ENCODE assay signal across 8 mouse cellular contexts in the genomic region with DNA sequence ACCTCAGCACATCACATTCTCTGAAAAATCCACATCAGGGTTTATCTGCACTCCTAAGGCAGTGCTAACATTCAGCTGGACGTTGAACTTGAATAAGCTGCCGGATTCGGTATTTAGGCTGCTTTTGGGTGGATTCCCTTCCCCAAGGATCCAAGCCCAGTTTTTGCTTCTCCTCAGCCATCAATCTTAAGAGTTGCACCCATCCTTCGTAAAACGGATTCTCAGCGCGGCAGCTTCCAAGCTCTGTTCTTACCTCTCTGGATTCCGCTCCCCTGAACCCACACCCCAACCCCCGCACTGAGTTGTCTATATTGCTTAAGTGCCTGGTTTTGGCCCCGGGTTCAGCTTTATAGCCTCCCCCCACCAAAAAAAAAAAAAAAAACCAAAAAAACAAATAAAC. TPM values are rescaled to one million over a fixed set of nuclear protein-coding genes. Genes with fewer than 3 reads are reported as not detected.
DNase-seq lines count a peak whose midpoint lies in the region; ATAC-seq and TF ChIP-seq lines count a peak whose summit lies in the region.

No protein-coding gene starts in this region.

- DNase-seq in adrenal gland, postnatal 14 days: peak; percentile 56
- DNase-seq in adrenal gland, adult 8-10 months: no peak
- DNase-seq in right cerebral cortex, postnatal 10 days (ENCODE audit: low spot score in 2 of 2): peak; percentile 71 to 79
- no peak for DNase-seq in right cerebral cortex, postnatal 36 days (ENCODE audit: low spot score in 2 of 2)
- peak; percentile 37 for DNase-seq in hindbrain, embryonic 11.5 days (ENCODE audit: low spot score)
- no peak for DNase-seq in liver, embryonic 14.5 days (ENCODE audit: low read depth in 3 of 3, low spot score in 3 of 3)
- no peak for DNase-seq in layer of hippocampus, postnatal 25 days (ENCODE audit: extremely low spot score in 1 of 2, low spot score in 1 of 2)

- peak overlapping the region; percentile 97 for H3K4me2 ChIP-seq in hindbrain, embryonic 11.5 days (replicated peaks; ENCODE audit: low read depth, low read length)
- peak overlapping the region; percentile 77 for H3K4me2 ChIP-seq in liver, embryonic 14.5 days (ENCODE audit: low read depth)
- peak overlapping the region; percentile 95 for H3K4me2 ChIP-seq in stomach, embryonic 16.5 days (ENCODE audit: low read depth, low read length)

- no peak overlapping the region; the same call in 1 of the 2 replicates for H3K27ac ChIP-seq in hindbrain, embryonic 11.5 days (ENCODE audit: low read depth, low read length)
- H3K27ac ChIP-seq in liver, embryonic 14.5 days: no peak overlapping the region
- peak overlapping the region; percentile 96 for H3K27ac ChIP-seq in stomach, embryonic 16.5 days (ENCODE audit: low read length)

- TF ChIP-seq EP300 in liver, embryonic 14.5 days (IDR thresholded peaks at IDR 0.05; ENCODE audit: low read depth): no peak

- peaks cover 14% of the 10 kb centered on the region for H3K4me1 ChIP-seq in hindbrain, embryonic 11.5 days (replicated peaks; ENCODE audit: control insufficient read depth, insufficient read depth, low read length)
- peaks cover 0 to 4% of the 10 kb centered on the region in 2 experiments; a peak in 1 of 4 replicates for H3K4me1 ChIP-seq in liver, embryonic 14.5 days (replicated peaks; ENCODE audit: control insufficient read depth in 2 of 2, insufficient read depth in 2 of 2, low read length in 1 of 2)
- peaks cover 18% of the 10 kb centered on the region for H3K4me1 ChIP-seq in stomach, embryonic 16.5 days (ENCODE audit: control insufficient read depth, insufficient read depth, low read length)

- H3K9ac ChIP-seq in hindbrain, embryonic 11.5 days (ENCODE audit: low read depth, low read length): no peak overlapping the region
- H3K9ac ChIP-seq in liver, embryonic 14.5 days (replicated peaks): no peak overlapping the region
- peak overlapping the region; percentile 62 for H3K9ac ChIP-seq in stomach, embryonic 16.5 days (ENCODE audit: low read length)

- H3K36me3 ChIP-seq in hindbrain, embryonic 11.5 days (ENCODE audit: control insufficient read depth, insufficient read depth, low read length): no peaks in the 10 kb centered on the region
- H3K36me3 ChIP-seq in liver, embryonic 14.5 days (replicated peaks; ENCODE audit: control insufficient read depth, insufficient read depth, low read depth): no peaks in the 10 kb centered on the region
- no peaks in the 10 kb centered on the region for H3K36me3 ChIP-seq in stomach, embryonic 16.5 days (ENCODE audit: control insufficient read depth, insufficient read depth, low read length)

- peaks cover 2% of the 10 kb centered on the region; the same call in 1 of the 2 replicates for H3K27me3 ChIP-seq in hindbrain, embryonic 11.5 days (ENCODE audit: control insufficient read depth, insufficient read depth, low read length)
- H3K27me3 ChIP-seq in liver, embryonic 14.5 days (ENCODE audit: control insufficient read depth, insufficient read depth, low read length): peaks cover 33% of the 10 kb centered on the region
- H3K27me3 ChIP-seq in stomach, embryonic 16.5 days (ENCODE audit: control insufficient read depth, insufficient read depth, low read length): peaks cover 4% of the 10 kb centered on the region; the same call in 1 of the 2 replicates

- 5% methylated on average over 10 of the region's 10 CpGs for WGBS in hindbrain, embryonic 11.5 days
- 13% methylated on average over 10 of the region's 10 CpGs for WGBS in liver, embryonic 14.5 days (ENCODE audit: insufficient replicate concordance)
- 3% methylated on average over 10 of the region's 10 CpGs for WGBS in stomach, embryonic 16.5 days

- no peak for ATAC-seq in hindbrain, embryonic 11.5 days (ENCODE audit: low FRiP score)
- ATAC-seq in liver, embryonic 14.5 days (ENCODE audit: insufficient read depth): no peak
- ATAC-seq in stomach, embryonic 16.5 days (ENCODE audit: insufficient read depth, low FRiP score): no peak

- TF ChIP-seq CTCF in liver, embryonic 14.5 days (IDR thresholded peaks at IDR 0.05; ENCODE audit: low read depth): no peak

- H3K9me3 ChIP-seq in hindbrain, embryonic 11.5 days (ENCODE audit: control insufficient read depth, low read length): no peaks in the 10 kb centered on the region
- H3K9me3 ChIP-seq in liver, embryonic 14.5 days (ENCODE audit: control insufficient read depth, low read length): no peaks in the 10 kb centered on the region
- no peaks in the 10 kb centered on the region for H3K9me3 ChIP-seq in stomach, embryonic 16.5 days (replicated peaks; ENCODE audit: control insufficient read depth, low read length)

- H3K4me3 ChIP-seq in hindbrain, embryonic 11.5 days (ENCODE audit: low read depth, low read length): peak overlapping the region; percentile 93
- H3K4me3 ChIP-seq in liver, embryonic 14.5 days (ENCODE audit: insufficient read depth in 1 of 2, low read depth in 2 of 2, low read length in 2 of 2): peak overlapping the region in 1 of 2 experiments; percentile 6; a peak in 1 of 4 replicates
- peak overlapping the region; percentile 86 for H3K4me3 ChIP-seq in stomach, embryonic 16.5 days (replicated peaks; ENCODE audit: low read length)

RNA-seq across cellular contexts. Expression of gene Adgrl1, which starts 1.4 kb away (rescaled TPM):
- total RNA-seq in adrenal gland, postnatal 14 days (2021): 63.1 and 64.1 TPM in 2 replicates
- total RNA-seq in adrenal gland, adult 8-10 months (2022): 100 to 1,000 TPM in 3 of 4 experiments, 10 to 100 TPM in 1; 90.5 to 113 (median 105) TPM
- 19.9 and 23.7 TPM in 2 replicates for polyA plus RNA-seq in hindbrain, embryonic 11.5 days (2014; fragmentation: Nextera tagmentation; extraction: Ambion mirVana)
- 4.5 and 6.1 TPM in 2 replicates for polyA plus RNA-seq in liver, embryonic 14.5 days (2012; rRNA removed)
- polyA plus RNA-seq in liver, embryonic 14.5 days (2014; fragmentation: Nextera tagmentation; extraction: Ambion mirVana): 1.2 and 1.7 TPM in 2 replicates
- 12.6 and 13.2 TPM in 2 replicates for polyA plus RNA-seq in stomach, embryonic 16.5 days (2015; fragmentation: Nextera tagmentation; extraction: Ambion mirVana)
- total RNA-seq in layer of hippocampus, postnatal 25 days (2021): 100 to 1,000 TPM; 315 to 348 TPM

RNA-seq across cellular contexts. Expression of gene Gm10644, which starts 56.5 kb away (rescaled TPM):
- total RNA-seq in adrenal gland, postnatal 14 days (2021): 1.1 and 1.4 TPM in 2 replicates
- 1 to 10 TPM; 1.5 to 2.2 (median 1.9) TPM for total RNA-seq in adrenal gland, adult 8-10 months (2022)
- 0.93 and 1.2 TPM in 2 replicates for polyA plus RNA-seq in hindbrain, embryonic 11.5 days (2014; fragmentation: Nextera tagmentation; extraction: Ambion mirVana)
- polyA plus RNA-seq in liver, embryonic 14.5 days (2012; rRNA removed): 0.30 and 0.31 TPM in 2 replicates
- polyA plus RNA-seq in liver, embryonic 14.5 days (2014; fragmentation: Nextera tagmentation; extraction: Ambion mirVana): 0.09 and 0.30 TPM in 2 replicates
- 0.39 and 0.67 TPM in 2 replicates for polyA plus RNA-seq in stomach, embryonic 16.5 days (2015; fragmentation: Nextera tagmentation; extraction: Ambion mirVana)
- total RNA-seq in layer of hippocampus, postnatal 25 days (2021): under 1 TPM; 0.49 to 0.54 TPM

RNA-seq across cellular contexts. Expression of gene Asf1b, which starts 56.9 kb away (rescaled TPM):
- total RNA-seq in adrenal gland, postnatal 14 days (2021): 9.7 and 10.7 TPM in 2 replicates
- total RNA-seq in adrenal gland, adult 8-10 months (2022): 1 to 10 TPM; 1.1 to 2.7 (median 1.8) TPM
- polyA plus RNA-seq in hindbrain, embryonic 11.5 days (2014; fragmentation: Nextera tagmentation; extraction: Ambion mirVana): 79.5 and 80.6 TPM in 2 replicates
- polyA plus RNA-seq in liver, embryonic 14.5 days (2012; rRNA removed): 92.7 and 98.5 TPM in 2 replicates
- 130 and 138 TPM in 2 replicates for polyA plus RNA-seq in liver, embryonic 14.5 days (2014; fragmentation: Nextera tagmentation; extraction: Ambion mirVana)
- polyA plus RNA-seq in stomach, embryonic 16.5 days (2015; fragmentation: Nextera tagmentation; extraction: Ambion mirVana): 49.4 and 53.1 TPM in 2 replicates
- 1 to 10 TPM in 1 of 2 experiments, under 1 TPM in 1; 0.39 to 1.2 TPM for total RNA-seq in layer of hippocampus, postnatal 25 days (2021)

Comparison
In these comparisons a context has a peak if more than half of its experiments do, and no peak if none do; other contexts are left out.
1. DNase-seq: peak in adrenal gland, postnatal 14 days (single experiment), right cerebral cortex, postnatal 10 days (2 of 2) and hindbrain, embryonic 11.5 days (single experiment); none in adrenal gland, adult 8-10 months (single experiment), right cerebral cortex, postnatal 36 days (0 of 2), liver, embryonic 14.5 days (0 of 3) and layer of hippocampus, postnatal 25 days (0 of 2).
2. Peak in every context shown above with its lines, with median percentiles within 50 percentile points of each other: H3K4me2 ChIP-seq.